Mouse (Mus musculus) heart, adult 11 months (tissue): Measurements from ENCODE around the gene Prep.
"Not testable (repeated sequence)": the region's sequence is repeated elsewhere in the genome, so short reads cannot be mapped to it uniquely, and the experiment has no call there.

Experiments
- DNase-seq: peaks from one replicate; pipeline ENCODE4 v3.0.0; 2022

Gene Prep

DNA sequence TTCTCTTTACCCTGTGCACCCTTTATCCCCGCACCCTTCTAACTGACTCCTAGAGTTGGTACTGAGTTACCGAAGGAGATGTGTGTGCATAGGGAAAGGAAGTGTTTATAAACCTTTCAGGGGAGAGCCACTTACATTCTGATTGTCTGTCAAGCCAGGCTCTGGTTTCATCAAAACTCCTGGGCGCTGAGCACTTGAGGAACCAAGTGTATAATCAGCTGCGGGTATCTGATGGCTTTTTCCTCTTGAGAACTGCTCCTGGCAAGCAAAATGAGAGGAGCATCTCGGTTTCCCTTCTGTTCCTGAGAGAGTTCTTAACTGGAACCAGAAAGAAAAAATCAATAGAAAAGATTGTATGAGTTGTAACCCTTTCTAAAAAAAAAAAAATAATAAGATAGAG, 10.3 kb downstream of the Prep start:
- DNase-seq = no peak

DNA sequence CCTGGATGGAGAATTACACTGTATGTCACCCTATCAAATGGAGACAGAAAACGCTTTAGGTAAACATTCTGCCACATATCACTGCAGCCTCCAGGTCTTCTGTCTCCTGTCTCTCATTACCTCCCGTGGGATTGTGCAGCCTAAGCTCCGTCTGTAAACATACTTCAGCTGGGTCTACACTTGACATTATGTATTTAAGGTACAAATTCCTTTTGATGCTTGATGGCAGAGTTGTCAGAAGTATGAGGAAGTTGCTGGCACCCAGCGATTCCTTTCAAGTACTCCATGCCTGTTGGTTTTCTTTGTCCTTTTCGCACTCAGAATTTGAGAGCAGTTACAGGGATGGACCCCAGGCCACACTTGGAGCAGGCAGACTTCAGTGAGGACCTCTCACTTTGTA, 12.8 kb downstream of the Prep start:
- DNase-seq = peak; percentile 65

DNA sequence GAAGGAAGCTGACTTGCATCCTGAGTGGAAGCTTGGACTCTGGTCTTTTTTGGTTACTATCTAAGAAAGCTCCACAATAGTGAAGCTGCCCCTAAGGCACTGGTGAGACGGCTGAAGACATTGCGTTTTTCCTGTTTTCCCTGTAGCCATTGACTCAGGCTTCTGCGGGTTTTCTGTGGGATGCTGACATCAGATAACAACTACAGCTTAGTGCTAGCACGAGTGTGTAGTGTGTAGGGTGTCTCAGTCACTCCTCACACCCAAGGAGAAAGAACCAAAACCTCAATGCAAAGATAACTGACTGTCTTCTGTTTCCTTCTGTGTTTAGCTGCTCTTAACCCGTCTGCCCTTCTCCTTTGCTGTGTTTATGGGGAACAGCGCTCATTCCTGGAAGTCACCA, 13.5 kb downstream of the Prep start:
- DNase-seq = no peak

DNA sequence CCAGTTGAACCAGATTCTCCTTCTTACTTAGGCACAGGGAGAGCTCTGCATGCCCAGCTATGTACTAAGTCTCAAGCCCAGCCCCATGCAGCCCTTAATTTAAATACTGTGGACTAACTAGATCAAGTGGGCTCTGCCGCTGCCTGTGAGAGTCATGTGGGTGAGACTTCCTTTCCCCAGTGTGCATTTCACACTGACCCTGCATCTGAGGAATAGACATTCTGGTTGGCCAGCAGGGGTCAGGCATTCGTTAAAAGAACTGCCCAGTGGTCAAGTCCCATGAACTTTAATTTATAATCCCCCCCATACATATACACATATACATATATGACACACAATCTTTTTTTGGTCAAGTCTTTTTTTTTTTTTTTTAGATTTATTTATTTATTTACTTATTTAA, 15.7 kb downstream of the Prep start:
- DNase-seq = no peak

DNA sequence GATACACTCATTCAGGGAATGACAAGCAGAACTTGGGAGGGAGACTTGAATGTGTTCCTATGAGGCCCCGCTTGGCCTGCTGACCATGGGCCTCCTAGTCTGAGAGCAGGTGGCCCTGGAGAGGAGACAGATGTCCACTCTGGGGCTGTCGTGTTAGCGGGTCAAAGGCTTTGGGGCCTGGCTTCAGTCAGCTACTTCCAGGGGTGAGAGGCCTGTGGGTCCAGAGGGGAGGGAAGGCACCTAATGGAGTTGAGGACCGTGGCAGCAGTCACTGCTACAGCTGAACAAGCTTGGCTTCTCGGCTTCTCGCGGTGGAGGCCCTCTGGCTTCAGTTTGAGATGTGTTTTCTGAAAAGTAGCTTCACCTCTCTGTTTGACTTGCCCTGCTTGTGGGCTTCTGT, 17.0 kb downstream of the Prep start:
- not testable (repeated sequence) for DNase-seq

DNA sequence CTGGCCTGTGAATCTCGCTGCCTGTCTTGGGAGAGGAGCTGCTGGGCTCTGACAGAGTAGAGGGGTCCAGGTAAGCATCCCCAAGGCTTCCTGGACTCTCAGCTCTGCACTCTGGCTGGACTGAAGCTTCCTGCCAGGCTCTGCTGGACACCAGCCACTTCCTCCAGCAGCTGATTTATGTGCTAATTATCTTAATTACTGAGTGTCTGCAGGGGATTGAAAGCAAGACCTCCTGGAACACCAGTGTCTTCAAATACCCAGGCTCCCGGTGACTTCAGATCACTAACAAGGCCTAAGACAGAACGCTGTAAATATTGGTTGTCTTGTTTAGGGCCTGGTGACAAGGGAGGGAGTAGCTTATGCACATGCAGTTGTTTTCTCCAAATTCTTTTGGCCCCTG, 17.5 kb downstream of the Prep start:
- DNase-seq = no peak

DNA sequence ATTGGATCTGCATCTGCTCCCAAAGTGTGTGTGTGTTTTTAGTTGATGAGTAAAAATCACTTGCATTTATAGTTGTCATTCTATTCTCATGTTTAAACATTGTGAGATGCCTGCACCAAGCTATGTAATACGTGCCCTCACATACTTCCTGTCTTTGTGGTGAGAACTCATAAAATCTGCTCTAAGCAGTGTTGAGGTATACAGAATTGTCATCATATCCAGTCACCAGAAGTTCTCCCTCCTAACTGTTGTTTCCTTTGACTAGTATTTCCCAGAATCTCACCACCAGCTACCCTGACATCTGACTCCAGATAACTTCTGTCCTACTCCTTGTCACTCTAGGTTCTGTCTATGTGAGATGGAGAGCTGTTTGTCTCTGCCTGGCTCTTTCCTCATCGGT, 18.3 kb downstream of the Prep start:
- DNase-seq = no peak

DNA sequence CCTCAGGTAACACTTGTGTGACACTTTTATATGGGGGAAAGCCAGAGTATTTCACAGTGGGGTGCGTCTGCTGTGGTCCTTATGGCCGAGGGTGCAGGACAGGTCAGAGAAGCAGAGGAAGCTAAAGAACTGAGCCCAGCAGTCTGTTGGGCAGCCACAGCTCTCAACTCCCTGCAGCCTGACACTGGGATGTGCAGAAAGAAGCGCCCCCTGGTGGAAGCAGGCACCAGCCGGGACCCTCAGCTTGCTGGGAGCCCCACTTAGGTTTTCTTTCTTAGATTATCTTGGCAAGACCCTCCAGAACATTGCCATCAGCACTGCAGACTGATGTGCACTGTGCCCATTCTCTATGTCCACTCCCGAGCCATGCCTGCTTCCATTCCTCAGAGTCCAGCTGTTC, 19.6 kb downstream of the Prep start:
- DNase-seq = no peak

DNA sequence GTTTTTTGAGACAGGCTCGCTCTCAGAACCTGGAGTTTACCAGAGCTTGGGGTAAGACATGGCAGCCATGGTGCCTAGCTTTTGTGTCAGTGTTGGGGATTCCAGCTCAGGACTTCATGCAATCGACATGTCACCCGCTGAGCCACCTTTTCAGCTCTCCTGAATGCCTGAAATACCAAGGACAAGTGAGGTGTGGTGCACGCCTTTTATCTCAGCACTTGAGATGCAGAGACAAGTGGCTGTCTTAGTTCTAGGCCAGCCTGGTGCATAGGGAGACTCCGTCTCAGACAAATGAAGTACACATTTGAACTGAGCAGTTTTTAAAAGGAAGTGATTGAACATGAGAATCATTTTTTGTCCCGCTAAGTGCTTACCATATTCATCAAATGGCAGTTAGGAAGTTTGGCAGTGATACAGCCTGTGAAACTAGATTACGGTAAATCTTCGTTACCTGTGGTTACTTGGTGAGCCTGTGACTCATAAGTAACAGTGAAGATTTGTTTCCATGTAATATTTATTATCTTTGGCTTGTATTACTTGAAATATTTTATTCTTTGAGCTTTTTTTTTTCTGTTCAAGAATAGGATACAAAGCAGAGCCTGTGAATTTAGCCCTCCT, 24.6 kb downstream of the Prep start:
- DNase-seq = no peak

DNA sequence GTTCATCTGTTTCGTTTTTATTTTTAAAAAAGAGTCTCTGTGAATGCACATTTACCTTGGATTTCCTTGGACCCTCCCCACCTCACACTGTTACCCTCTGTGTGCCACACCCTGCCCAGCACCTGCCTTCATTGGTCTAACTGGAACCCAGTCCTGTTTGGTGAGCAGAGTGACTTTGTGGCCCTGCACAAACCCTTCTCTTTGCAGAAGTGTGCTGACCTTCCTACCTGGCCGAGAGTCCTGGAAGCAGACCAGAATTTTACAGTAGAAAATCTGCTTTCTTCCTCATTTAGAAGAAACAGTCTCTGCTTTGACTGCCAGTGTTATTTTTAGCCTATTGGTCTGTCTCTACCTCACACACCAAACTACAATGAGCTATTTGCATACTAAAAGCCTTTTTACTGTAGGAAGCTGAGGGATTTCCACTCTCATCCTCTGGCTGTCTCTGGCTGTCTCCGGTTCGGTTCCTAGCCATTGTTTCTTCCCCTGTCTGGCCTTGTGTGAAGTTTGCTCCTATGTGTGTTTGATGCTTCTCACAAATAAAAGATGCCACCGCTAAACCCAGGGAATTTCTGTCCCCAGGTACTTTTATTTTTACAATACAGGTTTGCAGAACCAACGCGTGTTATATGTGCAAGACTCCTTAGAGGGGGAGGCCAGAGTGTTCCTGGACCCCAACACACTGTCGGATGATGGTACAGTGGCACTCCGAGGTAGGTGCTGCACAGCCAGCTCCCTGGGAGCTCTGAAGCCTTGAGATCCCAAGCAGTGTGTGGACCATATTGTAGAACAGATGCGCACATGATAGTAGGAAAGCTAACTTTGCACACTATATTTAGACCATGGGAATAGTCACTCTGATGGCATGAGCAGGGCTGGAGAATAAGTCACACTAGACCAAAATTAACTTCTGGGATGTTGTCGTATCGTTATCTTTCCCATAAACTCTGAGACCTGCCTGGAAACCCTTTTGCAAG, 25.4 kb downstream of the Prep start:
- DNase-seq = peak; percentile 83

DNA sequence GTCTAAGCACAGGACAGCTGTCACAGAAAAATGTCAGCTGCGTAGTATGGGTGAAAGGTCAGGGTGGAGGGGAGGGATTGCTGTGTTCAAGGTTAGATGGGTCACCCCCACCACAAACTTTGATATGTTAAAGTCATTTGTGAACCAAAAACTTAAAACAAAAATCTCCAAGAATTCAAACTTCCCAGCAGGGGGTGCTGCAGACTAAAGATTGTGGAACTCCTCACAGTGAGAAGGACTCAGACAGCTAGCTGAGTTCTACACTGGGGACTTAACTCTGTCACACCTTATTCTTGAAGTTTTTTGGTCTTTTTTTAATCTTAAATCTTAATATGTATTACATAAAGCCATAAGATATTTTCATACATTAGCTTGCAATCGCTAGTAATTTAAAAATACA, 31.7 kb downstream of the Prep start:
- DNase-seq = no peak

DNA sequence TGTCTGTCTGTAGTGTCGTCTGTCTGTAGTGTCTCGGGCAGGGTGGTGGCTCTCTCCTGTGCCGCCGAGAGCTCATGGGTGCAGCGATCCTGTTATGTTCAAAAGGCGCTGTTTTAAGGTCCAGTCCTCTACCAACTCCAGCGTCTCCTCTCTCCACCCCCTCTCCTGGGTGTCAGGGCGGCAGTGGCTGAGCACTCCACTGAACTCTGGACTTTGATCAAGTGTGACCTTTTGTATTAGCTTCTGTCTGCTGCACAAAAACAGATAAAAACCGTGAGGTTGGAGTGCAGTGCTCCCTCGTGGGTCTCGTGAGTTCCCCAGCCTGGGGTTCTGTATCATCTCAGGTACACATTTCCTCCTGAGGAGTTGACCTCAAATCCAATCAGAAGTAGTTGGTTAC, 33.5 kb downstream of the Prep start:
- DNase-seq = no peak

DNA sequence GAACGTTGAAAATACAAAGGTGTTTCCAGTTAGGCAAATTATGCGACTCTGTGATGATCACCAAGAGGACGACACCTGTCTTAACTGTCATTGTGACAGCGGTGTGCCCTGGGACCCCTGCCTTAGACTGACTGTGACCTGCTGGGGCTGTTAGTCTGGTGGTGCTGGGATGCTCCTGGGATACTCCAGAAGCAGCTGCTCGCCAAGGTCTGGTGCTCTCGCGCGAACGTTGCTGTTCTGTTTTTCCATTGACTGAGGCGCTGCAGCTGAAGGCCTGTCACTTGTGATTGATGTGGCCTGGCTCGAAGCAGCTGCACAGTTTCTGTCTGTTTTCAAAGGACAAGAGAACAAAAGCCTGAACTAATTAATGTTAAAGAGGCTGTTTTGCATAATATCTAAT, 36.2 kb downstream of the Prep start:
- no peak for DNase-seq

DNA sequence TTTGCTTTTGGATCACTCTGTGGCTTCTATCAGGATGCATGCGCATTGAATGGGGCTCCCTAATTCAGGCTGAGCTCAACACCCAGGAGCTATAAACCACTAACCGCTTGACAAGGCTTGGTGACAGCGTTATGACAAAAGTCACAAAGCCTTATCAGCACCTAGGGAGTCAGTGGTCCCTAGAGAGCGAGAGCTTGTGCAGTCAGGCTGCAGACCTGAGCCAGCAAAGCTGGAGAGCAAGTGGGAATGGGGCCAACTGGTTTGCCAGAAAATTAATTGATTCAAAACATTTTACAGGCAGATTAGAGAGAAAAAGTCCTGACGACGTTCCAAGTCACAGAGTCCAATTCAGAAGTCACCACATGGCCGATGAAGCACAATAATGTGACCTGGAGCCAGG, 37.1 kb downstream of the Prep start:
- peak; percentile 95 for DNase-seq

DNA sequence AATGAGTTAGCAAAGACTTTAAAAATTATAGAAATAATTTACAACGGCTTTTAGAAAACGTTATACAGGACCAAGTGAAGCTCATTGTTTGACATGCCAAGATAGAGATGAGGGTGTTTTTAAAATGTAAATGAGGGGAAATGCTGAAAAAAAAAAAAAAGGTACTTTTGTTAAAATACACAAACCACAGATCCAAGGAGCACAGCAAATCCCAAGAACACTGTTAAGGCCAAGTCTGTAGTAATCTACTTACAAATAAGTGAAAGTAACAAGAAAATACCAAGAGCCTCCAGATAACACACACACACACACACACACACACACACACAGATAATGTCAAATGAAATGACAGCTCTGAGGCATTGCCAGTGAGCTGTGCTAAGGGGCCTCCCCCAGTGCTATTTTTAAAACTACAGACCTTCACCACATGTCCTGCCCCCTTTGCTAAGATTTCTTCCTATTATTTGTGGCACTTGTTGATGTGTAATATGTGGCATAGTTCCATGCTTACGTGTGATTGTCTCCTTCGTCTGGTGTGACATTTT, 37.6 kb downstream of the Prep start:
- no peak for DNase-seq

DNA sequence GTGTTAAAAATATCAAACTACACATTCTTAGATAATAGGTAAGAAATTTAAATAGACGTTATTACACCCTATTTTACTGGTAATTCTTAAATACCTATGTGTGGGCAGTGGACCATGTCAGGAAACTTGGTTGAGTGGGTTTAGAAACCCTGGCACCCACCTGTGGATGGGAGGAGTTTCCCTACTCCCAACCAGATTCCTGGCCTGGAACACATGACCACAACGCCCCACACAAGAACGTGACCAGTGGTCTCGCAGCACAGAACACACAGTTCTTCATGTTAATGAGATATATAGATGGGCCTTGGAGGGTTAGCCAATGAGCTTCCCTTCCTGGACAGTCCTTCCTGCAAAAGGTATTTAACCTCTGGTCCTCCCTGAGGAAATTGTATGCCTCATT, 39.5 kb downstream of the Prep start:
- no peak for DNase-seq

DNA sequence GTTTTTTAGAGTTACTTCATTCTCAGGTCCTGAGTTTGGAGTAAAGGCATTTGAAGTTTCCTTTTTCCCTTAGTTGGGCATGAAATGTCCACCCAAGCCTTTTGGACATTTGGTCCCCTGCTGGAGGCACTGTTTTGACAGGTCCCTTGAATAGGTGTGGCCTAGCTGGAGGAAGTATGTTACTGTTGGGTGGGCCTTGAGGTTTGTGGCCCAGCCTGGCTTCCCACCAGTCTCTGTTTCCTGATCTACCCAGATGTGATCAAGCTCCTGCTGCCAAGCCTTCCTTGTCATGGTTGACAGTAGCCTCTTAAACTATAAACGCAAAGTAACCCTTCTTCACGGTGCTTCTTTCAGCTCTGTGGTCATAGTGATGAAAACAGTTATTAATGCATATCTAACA, 40.3 kb downstream of the Prep start:
- DNase-seq = no peak

DNA sequence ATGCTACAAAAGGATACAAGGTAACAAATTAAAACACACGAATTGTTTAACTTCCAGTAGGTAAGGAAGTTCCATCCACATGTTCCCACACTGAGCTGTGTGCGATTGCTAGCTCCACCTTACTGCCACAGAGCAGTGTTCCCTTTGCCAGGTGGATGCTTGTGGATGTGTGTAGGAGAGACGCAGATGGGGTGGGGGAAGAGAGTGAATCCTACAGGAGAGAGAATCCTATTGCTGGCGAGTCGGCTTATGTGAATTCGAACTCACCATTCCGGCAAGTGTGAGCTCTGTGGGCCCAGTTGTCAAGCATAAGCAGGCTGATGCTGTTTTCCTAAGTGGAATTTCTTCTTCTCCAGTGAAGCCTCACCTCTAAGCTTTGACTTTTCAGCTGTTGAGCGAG, 42.0 kb downstream of the Prep start:
- DNase-seq = no peak

DNA sequence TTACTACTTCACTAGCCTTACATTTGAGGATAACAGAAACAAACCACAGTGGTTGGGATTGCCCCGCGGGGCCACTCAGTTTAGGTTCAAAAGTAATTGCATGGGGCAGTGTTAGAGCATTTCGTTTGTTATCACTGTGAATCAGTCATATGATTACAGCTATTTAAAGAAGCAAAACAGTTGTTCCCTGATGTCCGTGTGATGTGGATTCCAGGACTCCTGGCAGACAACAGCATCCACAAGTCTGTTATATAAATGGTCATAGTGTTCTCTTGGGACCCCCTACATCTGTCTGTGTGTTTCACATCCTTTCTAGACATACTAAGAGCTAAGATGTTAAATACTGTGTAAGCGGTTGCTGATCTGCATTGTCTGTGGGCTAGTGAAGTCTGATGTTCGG, 43.0 kb downstream of the Prep start:
- peak; percentile 77 for DNase-seq

DNA sequence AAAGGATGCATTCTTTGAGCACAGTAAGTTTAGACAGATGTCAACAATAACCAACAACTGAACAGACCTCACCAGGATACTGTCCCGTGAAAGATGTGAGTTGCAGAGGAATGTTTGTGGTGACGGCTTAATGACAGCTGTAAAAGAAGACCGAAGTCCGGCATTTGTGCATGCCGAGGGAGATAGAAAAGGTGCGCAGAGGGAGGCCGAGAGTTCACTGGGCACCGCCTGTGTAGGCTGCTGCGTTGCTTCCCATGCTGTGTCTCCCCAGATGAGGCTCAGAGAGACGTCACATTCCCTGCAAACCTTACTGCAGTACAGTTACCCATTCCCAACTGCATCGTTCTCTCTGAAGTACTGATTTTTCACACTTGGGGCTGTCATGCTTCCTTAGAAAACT, 45.9 kb downstream of the Prep start:
- DNase-seq = no peak

DNA sequence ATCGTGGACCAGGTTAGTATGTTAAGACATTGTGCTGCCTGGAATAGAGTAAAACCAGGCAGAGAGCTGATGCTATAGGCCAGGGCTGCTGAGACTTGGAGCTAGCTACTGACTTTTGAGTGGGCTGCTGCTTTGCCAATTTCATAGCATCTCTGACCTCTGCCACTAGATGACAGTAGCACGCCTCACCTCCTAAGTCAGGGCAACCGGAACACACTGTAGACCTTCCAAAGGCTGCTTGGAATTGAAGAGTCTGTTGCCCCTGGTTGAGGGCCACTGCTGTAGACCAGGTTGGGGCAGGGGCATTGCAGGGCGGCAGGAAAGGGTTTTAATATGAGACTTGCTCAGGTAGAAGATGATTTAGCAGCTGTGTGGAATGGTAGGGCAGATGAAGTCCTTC, 47.5 kb downstream of the Prep start:
- peak; percentile 86 for DNase-seq

DNA sequence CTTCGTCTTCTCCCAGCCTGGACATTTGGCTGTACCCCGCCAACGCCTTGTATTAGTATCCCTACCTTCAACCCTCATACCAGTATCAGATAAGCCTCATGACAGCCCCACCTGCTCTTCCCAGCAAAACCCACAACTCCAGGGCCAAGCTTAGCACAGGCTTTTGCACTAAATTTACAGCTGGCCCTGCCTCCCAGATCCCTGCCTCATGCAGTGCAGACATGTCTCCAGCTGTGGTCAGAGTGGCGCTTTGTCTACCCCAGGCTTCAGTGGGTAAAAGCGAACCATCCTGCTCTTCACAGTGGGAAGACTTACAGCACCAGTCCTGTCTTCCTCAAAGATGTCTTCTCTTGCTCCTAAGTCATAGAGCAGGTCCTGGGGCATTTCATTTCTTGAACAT, 49.8 kb downstream of the Prep start:
- peak; percentile 57 for DNase-seq

DNA sequence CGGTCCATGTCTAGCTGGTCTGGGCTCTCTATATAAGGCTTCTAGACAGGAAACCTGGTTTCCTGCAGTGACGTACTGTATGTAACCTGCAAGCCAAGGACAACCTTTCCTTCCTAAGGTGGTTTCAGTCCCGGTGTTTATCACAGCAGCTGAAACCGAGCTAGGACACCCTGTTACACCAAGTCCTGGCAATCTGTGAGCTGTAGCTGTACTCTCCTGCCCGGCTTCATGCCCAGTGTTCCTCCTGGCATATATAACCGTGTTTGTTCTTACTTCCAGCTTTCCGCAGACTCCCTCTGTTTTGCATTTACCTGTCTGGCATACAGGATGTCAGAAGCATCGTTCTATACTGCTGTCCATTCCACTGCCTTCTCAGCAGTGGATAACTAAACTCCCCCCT, 51.4 kb downstream of the Prep start:
- DNase-seq = peak; percentile 93

DNA sequence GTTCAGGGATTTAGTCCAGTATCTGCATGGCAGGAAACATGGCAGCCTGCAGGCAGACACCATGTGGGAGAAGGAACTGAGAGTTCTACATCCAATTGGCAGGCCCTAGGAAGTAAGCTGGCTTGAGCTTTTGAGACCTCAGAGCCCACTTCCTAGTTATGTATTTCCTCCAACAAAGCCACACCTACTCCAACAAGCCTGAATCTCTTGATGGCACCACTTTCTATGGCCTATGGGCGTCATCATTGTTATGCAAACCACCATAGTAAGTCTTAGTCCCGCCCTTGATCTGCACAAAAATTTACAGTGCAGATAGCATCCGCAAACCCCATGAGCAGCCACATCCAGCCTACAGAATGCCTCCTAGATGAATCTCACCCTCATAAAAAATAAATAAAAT, 54.6 kb downstream of the Prep start:
- DNase-seq = no peak
